Mouse (Mus musculus): ENCODE data around the gene Nrarp.

Gene Nrarp

GRCm38 (mm10) chr2:25196172-25196954 lies 15.8 kb downstream of the Nrarp start, which contains the start of gene Tor4a:
TSS of gene Tor4a (minus strand) at chr2:25196886.
- peak; percentile 68 to 83 for DNase-seq

DNA sequence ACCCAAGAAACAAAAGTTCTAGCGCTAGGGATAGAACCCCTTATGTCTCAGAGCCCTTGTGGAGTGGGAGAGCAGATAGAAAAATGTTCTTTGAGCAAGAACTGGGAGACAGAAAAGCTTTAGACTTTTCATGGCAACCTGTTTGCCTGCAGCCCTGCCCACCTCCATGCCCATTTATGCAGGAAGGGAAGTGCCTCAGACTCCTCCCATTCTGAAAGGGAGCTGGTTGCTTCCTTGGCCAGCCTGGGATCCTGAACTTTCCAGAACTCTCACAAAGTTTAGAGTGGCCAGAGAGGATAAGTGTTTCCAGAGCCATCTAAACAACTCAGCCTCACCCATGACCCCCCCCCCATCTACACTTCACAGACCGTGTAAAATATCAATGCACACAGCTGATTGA lies 16.6 kb downstream of the Nrarp start:
- DNase-seq, result no peak

GRCm38 (mm10) chr2:25197946-25198345 lies 17.4 kb downstream of the Nrarp start:
- no peak for DNase-seq

DNA sequence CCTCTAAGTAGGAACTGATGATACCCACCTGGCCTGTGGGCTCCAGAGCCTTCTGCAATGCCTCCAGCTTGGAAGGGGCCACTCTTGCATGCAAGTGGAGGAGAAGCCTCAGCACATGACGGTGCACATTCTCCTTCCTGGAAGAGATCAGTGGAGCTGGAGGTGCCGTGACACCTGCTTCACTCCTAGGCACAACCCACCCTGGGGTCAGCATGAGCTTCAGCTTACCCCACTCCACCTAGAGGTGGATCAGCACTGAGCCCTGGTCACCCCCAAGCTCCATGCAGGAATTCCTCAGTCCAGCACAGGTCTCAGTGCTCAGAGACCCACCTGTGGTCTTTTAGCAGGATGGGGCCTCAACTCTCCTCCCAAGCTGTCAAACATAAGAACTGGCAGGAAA lies 20.1 kb downstream of the Nrarp start:
- no peak for DNase-seq

DNA sequence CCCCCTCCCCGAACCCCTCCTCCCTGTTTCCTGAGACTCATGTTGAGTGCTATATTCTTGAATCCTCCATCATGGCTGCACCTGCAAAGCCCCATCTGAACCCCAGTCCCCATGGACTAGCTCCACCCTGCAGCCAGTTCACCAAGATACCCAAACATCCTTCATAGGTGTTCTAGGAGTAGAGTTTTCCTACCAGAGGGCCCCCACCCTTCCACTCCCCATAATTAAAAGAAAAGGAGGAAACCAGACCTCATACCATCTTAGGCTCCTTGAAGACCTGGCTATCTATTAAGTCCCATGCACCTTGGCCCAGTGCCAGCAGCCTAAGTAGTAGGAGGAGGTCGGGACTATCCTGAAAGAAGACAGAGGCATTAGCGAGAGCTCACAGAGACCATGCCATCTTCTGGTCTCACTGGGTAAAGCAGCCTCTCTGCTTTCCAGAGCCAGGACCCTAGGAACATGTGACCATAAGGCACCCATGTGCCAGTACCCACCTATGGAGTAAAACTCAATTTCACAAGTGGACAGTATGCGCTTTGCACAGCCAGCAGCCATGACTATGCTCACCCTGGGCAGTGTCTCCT lies 23.2 kb downstream of the Nrarp start:
- no peak for DNase-seq

DNA sequence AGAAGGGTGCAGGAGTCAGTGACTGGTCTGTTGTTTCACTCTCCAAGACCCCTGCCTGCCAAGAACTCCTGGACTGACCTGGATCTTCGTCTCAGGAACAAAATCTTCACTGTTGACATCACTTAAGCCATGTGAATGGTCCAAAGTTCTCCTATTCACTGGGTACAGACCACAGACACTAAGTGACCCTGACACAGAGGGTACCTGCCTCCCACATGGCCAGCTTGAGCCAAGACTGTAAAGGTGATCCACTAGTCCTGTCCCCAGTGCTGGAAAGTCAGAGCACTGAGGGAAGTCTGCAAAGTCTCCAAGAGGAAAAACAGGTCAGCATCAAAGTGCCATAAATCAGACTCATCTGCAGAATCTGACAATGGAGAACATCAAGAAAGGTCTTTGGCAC lies 27.0 kb downstream of the Nrarp start:
- DNase-seq, result no peak

DNA sequence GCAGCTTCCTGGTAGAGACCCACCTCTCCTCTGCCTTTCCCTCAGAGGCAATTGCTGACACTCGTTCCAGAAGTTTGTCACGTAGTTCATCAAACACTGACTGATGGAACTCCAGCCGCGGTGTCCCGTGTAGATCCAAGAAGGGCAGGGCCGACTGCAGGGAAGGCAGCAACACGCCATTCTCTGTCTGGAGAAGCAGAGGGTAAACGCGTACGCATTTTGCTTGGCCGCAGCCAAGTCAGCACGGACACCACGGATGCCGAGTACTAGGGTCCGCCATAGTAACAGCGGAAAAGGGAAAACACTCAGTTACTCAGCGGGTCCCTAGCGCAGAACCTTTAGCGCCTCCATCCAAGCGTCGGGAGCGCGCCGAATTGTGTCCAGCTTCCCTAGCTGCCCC lies 30.1 kb downstream of the Nrarp start:
- DNase-seq, result no peak

DNA sequence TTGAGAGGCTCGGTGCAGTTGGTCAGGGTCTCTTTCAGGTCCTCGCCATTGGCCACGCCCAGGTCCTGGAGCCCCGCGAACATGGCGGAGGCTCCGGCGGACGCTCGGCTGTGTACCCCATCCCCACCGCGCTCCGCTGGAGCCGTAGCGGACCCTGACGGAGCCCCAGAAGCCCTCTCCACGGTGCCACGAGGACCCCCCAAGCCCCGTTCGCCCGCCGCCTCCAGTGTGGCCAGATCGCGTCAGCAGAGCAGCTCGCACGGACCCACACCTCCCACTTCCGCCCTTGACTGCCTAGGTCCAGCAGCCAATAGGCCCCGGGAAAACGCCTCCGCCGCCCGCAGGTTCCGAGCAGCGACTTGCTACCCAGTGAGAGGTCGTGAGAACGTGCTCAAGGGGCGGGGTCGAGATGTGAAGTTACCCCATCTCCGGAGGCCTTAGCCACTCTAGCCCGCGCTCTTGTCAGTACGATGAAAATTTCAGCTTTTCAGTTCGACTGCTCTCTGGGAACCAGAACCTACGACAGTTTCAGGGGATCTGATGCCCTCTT lies 30.6 kb downstream of the Nrarp start, which contains the start of gene Nelfb:
Nelfb (minus strand) TSS at position 369 of the 550 bp plus-strand sequence.
- peak; percentile 90 to 91 for DNase-seq

DNA sequence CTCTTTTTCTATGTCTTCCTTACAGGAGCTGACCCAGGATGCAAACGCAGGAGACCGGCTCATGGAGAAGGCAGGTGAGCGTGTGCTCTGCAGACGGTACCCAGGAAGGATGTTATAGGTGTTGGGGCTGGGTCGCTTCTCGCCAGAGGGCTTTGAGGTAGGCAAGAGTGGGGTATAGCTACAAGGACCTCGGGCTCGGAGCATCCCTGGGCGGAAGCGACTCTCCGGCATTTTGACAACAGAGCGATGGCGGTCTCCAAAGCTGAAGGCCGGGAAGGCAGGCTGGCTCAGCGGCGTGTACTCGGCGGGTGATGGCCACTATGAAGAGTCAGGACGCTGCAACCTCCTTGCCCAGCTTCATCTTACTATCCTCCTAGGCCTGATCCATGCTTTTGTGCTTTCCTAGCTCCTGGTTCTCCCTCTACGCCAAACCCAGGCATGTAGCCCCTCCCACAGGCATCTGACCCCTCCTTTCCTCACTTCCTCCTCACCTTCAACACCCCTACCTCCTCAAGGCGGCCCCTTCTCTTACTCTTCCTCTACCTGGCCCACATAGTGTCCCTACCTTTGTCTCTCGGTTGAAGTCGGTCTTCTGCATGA lies 32.8 kb downstream of the Nrarp start:
- DNase-seq, result no peak

DNA sequence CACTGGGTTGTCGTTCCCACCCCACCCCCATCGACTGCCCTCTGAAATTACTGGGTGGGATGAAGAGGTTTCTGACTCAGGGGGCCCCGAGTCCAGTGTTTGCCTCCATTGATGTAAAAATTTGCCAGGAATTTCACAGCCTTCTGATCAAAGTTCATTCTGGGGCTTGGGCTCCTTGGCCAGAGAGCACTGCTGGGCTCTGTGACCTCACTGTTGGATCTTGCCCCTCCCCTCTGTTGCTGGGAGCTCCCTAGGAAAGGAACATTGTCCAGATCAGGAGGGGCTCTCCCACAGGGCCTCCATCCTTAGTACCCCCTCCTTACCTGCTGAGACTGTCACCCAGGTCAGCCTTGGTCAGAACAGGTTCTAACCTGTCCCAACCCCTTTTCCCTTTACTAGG lies 33.9 kb downstream of the Nrarp start, which contains the start of gene Stpg3:
Stpg3 (minus strand) TSS at position 194 of the 400 bp plus-strand sequence.
- DNase-seq, result no peak

- no peak for DNase-seq
Observed at GRCm38 (mm10) chr2:25217666-25218065, 37.1 kb downstream of the Nrarp start.

DNA sequence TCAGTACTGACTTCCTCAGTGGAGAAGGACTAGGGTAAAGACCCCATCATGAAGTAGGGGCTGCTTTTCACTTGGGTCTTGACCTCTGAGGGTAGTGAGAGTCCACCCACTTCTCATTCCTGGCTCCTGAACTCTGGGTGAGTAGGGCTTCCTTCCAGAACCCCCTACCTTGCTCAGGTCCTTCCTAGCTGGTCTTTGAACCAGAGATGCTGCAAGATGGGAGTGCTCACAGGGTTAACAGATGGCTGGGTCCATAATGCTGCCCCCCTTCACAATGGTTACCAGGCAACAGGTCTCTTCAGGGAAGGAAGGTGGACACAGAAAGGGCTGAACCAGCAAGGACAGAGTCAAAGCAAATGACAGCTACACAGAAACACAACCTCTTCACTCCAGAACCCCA lies 37.9 kb downstream of the Nrarp start, which contains the start of gene Fam166a:
Fam166a (plus strand) TSS at position 301 of the 400 bp plus-strand sequence.
- no peak for DNase-seq

DNA sequence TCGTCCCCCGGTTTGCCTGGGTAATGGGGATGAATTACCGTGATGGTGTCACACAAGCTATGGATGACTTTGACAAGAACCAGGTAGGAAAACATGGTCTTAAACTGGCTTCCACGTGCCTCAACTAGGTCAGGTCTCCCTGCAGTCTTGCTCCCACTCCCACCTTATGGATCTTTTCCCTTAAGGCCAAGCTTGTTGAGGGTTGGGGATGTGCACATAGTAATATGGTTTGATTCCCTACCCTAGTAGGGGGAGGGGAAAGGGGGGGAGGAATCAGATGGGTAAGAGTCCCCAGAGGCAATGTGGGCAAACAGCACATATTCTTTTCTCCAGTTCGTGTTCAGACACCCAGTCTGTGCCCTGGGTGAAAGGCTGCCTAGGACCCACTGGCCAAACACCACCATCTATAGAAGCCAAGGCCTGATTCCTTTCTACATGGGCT lies 40.8 kb downstream of the Nrarp start:
- DNase-seq, result no peak

GRCm38 (mm10) chr2:25223681-25224491 lies 43.3 kb downstream of the Nrarp start:
- DNase-seq, result peak; percentile 78 to 86

DNA sequence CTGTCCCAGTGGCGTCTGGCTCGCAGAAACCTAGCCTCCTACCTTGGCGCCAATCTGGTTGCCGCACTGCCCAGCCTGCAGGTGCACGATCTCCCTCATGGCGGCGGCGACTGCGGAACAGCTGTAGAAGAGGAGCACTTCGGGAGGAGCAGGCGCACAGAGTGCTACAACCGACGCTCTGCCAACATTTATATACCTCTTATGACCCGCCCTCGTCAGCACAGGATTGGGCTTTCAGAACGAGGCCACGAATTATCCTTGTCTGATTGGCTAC lies 43.9 kb downstream of the Nrarp start, which contains the start of gene Tubb4b:
Tubb4b (minus strand) TSS at position 211 of the 274 bp plus-strand sequence.
- DNase-seq, result no peak

GRCm38 (mm10) chr2:25224766-25225752 lies 44.5 kb downstream of the Nrarp start:
- peak; percentile 96 to 99 for DNase-seq

- no peak for DNase-seq
Observed at GRCm38 (mm10) chr2:25225811-25226379, 45.3 kb downstream of the Nrarp start.

DNA sequence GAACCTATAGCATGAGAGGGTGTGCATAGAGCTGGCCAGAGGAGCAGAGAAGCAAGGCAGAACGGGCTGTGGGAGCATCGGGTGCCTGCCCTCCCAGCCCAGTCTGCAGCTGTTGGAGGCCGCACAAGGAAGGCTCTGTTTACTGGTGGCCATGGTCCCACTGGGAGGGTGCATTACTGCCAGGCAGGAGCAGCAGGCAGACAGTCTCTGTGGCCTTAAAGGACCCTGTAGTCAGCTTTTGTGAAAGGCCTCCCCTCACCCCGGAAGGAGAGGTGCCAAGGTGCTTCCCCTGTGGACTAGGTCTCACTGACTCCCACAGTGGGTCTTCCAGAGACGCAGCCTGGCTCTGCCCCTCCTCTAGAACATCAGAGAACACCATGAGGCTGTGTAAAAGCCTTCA lies 46.3 kb downstream of the Nrarp start:
- no peak for DNase-seq

- no peak for DNase-seq
Observed at GRCm38 (mm10) chr2:25227406-25227805, 46.8 kb downstream of the Nrarp start.

DNA sequence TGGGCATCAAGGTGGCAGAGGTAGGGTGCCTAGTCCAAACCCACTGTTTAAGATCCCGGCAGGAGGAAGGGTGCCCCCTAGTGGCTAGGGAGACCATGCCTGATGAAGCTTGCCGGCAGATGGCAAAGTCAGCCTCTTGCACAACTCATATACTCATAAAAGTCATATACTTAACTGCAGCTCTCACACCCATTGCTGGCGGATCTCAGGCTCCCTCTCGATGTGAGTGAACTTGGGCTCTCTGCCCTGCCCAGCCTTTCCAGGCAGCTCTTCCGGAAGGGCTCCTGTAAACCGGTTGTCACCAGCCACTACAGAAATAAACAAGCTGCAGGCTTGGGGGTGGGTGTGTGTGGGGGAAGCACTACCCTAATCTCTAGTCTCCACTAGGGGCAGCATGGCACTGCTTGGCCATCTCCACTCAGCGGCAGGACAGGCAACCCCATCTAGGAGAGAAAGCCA lies 47.9 kb downstream of the Nrarp start:
- DNase-seq, result peak; percentile 83 to 85

- DNase-seq, result peak in 1 of 2 experiments; percentile 21
Observed at GRCm38 (mm10) chr2:25228995-25229530, 48.5 kb downstream of the Nrarp start.
